Mouse (Mus musculus) kidney, embryonic 14.5 days (tissue): ENCODE measurements at regions not wholly inside any gene's neighbourhood (a gene's known extent, or its start where the extent isn't known, plus 50 kb on each side); places are given as distances from the start of the nearest gene placed in this dataset.
"Not testable (repeated sequence)": the region's sequence is repeated elsewhere in the genome, so short reads cannot be mapped to it uniquely, and the experiment has no call there.

Experiments used
- ATAC-seq: fragments of 200-750 bp; cut with Nextera tagmentation; 2 replicates; pipeline ENCODE4 v1.8.0; 2017; ENCODE audit warnings: moderate number of reproducible peaks, mild to moderate bottlenecking, moderate TSS enrichment, moderate library complexity; ENCODE audit not compliant: low FRiP score, low TSS enrichment
- H3K27ac ChIP-seq: fragments of 300-500 bp; sonication (generic); 2 replicates; pipeline ENCODE4 v1.5.1; 2014; ENCODE audit warnings: low read depth, mild to moderate bottlenecking, low read length, moderate library complexity, mixed read lengths
- H3K27me3 ChIP-seq: fragments of 300-500 bp; sonication (generic); 2 replicates; pipeline ENCODE4 v1.6.1; 2014; ENCODE audit warnings: mild to moderate bottlenecking, low read length; ENCODE audit not compliant: control insufficient read depth, insufficient read depth
- H3K36me3 ChIP-seq: fragments of 300-500 bp; sonication (generic); 2 replicates; pipeline ENCODE4 v1.6.1; 2014; ENCODE audit warnings: low read length, mixed read lengths; ENCODE audit not compliant: control insufficient read depth, insufficient read depth
- H3K4me1 ChIP-seq: fragments of 300-500 bp; sonication (generic); 2 replicates; pipeline ENCODE4 v1.6.1; 2014; ENCODE audit warnings: low read length, mixed read lengths; ENCODE audit not compliant: control insufficient read depth, insufficient read depth
- H3K4me2 ChIP-seq: fragments of 300-500 bp; sonication (generic); replicated peaks from 2 replicates; pipeline ENCODE4 v1.6.1; 2014; ENCODE audit warnings: low read depth, mild to moderate bottlenecking, low read length
- H3K4me3 ChIP-seq: fragments of 300-500 bp; sonication (generic); 2 replicates; pipeline ENCODE4 v1.5.1; 2014; ENCODE audit warnings: mild to moderate bottlenecking, low read length
- H3K9ac ChIP-seq: fragments of 300-500 bp; sonication (generic); 2 replicates; pipeline ENCODE4 v1.6.1; 2014; ENCODE audit warnings: low read depth, mild to moderate bottlenecking, low read length, moderate library complexity
- H3K9me3 ChIP-seq: fragments of 300-500 bp; sonication (generic); 2 replicates; pipeline ENCODE4 v1.6.1; 2016; ENCODE audit warnings: low read length; ENCODE audit not compliant: control insufficient read depth
- WGBS: fragments of 180-500 bp; shearing (Covaris S2); extraction: QIAGEN DNeasy Blood & Tissue Kit; methylation state at CpG from one replicate; pipeline ENCODE4 v1.1.7; 2014; 5-methylcytosine and 5-hydroxymethylcytosine counted together

GRCm38 (mm10) chr19:27094777-27095478, 121.4 kb upstream of the Vldlr start:
- ATAC-seq: no peak
- 76% methylated on average over 13 of the region's 13 CpGs for WGBS

GRCm38 (mm10) chr19:27099921-27100320, 116.4 kb upstream of the Vldlr start:
- ATAC-seq: peak; percentile 35; the same call in 1 of the 2 replicates
- WGBS: 82% methylated on average over 1 of the region's 1 CpGs

More at GRCm38 (mm10) chr19:27094777-27095478, 121.4 kb upstream of the Vldlr start:
- Histone ChIP-seq H3K27me3 (no peaks in the 10 kb centered on the region), H3K36me3 (no peaks in the 10 kb centered on the region), H3K4me3 (no peak overlapping the region), H3K9me3 (no peaks in the 10 kb centered on the region), H3K4me1 (no peaks in the 10 kb centered on the region), H3K27ac (no peak overlapping the region), H3K9ac (no peak overlapping the region), H3K4me2 (no peak overlapping the region)

GRCm38 (mm10) chr19:27110437-27110836, 105.8 kb upstream of the Vldlr start:
- 80% methylated on average over 2 of the region's 2 CpGs for WGBS
- Histone ChIP-seq H3K4me2 (no peak overlapping the region), H3K9me3 (no peaks in the 10 kb centered on the region), H3K9ac (no peak overlapping the region), H3K27me3 (no peaks in the 10 kb centered on the region), H3K4me1 (no peaks in the 10 kb centered on the region), H3K4me3 (no peak overlapping the region), H3K36me3 (no peaks in the 10 kb centered on the region), H3K27ac (no peak overlapping the region)
- ATAC-seq: no peak

More at GRCm38 (mm10) chr19:27099921-27100320, 116.4 kb upstream of the Vldlr start:
- Histone ChIP-seq H3K27me3 (no peaks in the 10 kb centered on the region), H3K4me3 (no peak overlapping the region), H3K9ac (no peak overlapping the region), H3K36me3 (no peaks in the 10 kb centered on the region), H3K4me2 (no peak overlapping the region), H3K4me1 (no peaks in the 10 kb centered on the region), H3K27ac (no peak overlapping the region), H3K9me3 (no peaks in the 10 kb centered on the region)

- Histone ChIP-seq H3K4me2 (no peak overlapping the region), H3K9ac (no peak overlapping the region), H3K36me3 (no peaks in the 10 kb centered on the region), H3K9me3 (no peaks in the 10 kb centered on the region), H3K4me3 (no peak overlapping the region), H3K4me1 (no peaks in the 10 kb centered on the region), H3K27ac (no peak overlapping the region), H3K27me3 (no peaks in the 10 kb centered on the region)
- no peak for ATAC-seq
- 71% methylated on average over 5 of the region's 5 CpGs for WGBS
These were observed 95.4 kb upstream of the Vldlr start for GRCm38 (mm10) chr19:27120876-27121275.

- Histone ChIP-seq H3K9me3 (no peaks in the 10 kb centered on the region), H3K9ac (no peak overlapping the region), H3K36me3 (no peaks in the 10 kb centered on the region), H3K4me3 (no peak overlapping the region), H3K27me3 (no peaks in the 10 kb centered on the region), H3K27ac (no peak overlapping the region), H3K4me1 (no peaks in the 10 kb centered on the region), H3K4me2 (no peak overlapping the region)
- WGBS: 88% methylated on average over 5 of the region's 5 CpGs
- ATAC-seq: no peak
These were observed 93.9 kb upstream of the Vldlr start for GRCm38 (mm10) chr19:27122348-27122747.

- Histone ChIP-seq H3K4me1 (no peaks in the 10 kb centered on the region), H3K4me3 (no peak overlapping the region), H3K36me3 (no peaks in the 10 kb centered on the region), H3K4me2 (no peak overlapping the region), H3K27ac (no peak overlapping the region), H3K9me3 (no peaks in the 10 kb centered on the region), H3K9ac (no peak overlapping the region), H3K27me3 (no peaks in the 10 kb centered on the region)
- ATAC-seq: no peak
- 69% methylated on average over 8 of the region's 8 CpGs for WGBS
These were observed 93.0 kb upstream of the Vldlr start for GRCm38 (mm10) chr19:27123334-27123733.

- Histone ChIP-seq H3K27ac (no peak overlapping the region), H3K4me3 (no peak overlapping the region), H3K27me3 (no peaks in the 10 kb centered on the region), H3K4me1 (no peaks in the 10 kb centered on the region), H3K9ac (no peak overlapping the region), H3K4me2 (no peak overlapping the region), H3K36me3 (no peaks in the 10 kb centered on the region), H3K9me3 (no peaks in the 10 kb centered on the region)
- no peak for ATAC-seq
- WGBS: 64% methylated on average over 11 of the region's 11 CpGs
These were observed 92.3 kb upstream of the Vldlr start for GRCm38 (mm10) chr19:27123806-27124469.

GRCm38 (mm10) chr19:27128501-27128900, 87.8 kb upstream of the Vldlr start:
- H3K9ac ChIP-seq, H3K4me1 ChIP-seq, H3K9me3 ChIP-seq, H3K4me2 ChIP-seq, ATAC-seq, H3K27ac ChIP-seq, H3K4me3 ChIP-seq, H3K27me3 ChIP-seq, H3K36me3 ChIP-seq: not testable (repeated sequence)
- WGBS: 94% methylated on average over 4 of the region's 4 CpGs

GRCm38 (mm10) chr19:27134360-27134759, 81.9 kb upstream of the Vldlr start:
- Histone ChIP-seq H3K36me3 (no peaks in the 10 kb centered on the region), H3K4me1 (no peaks in the 10 kb centered on the region), H3K4me2 (no peak overlapping the region), H3K27me3 (no peaks in the 10 kb centered on the region), H3K9ac (no peak overlapping the region), H3K9me3 (no peaks in the 10 kb centered on the region), H3K27ac (no peak overlapping the region), H3K4me3 (no peak overlapping the region)
- ATAC-seq: no peak
- WGBS: 87% methylated on average over 5 of the region's 5 CpGs
